Mouse (Mus musculus) G1E (cell line): ENCODE results near the gene Gosr1. TPM values are rescaled to one million over a fixed set of nuclear protein-coding genes. Genes with fewer than 3 reads are reported as not detected.

Experiments
- ATAC-seq: 2 replicates; pipeline ENCODE4 v1.8.0; 2016; ENCODE audit warnings: mild to moderate bottlenecking; ENCODE audit not compliant: insufficient number of reproducible peaks, poor library complexity, low FRiP score, severe bottlenecking; ENCODE audit errors: extremely low read depth
- DNase-seq: peaks from one replicate; pipeline ENCODE4 v3.0.0; 2012; ENCODE audit warnings: low spot score
- H3K27me3 ChIP-seq: 2 replicates; pipeline ENCODE4 v1.6.1; 2012; ENCODE audit warnings: mild to moderate bottlenecking, low read length, inconsistent platforms; ENCODE audit not compliant: insufficient read depth
- H3K36me3 ChIP-seq: replicated peaks from 2 replicates; pipeline ENCODE3; 2012; ENCODE audit warnings: mild to moderate bottlenecking, inconsistent platforms
- H3K4me1 ChIP-seq: 2 replicates; pipeline ENCODE4 v1.6.1; 2012; ENCODE audit warnings: low read depth, low read length, inconsistent platforms, mixed read lengths; ENCODE audit not compliant: insufficient read depth
- H3K4me3 ChIP-seq: 2 replicates; pipeline ENCODE4 v1.5.1; 2012; ENCODE audit warnings: low read depth, mild to moderate bottlenecking, inconsistent platforms, low read length, moderate library complexity, mixed read lengths
- H3K9me3 ChIP-seq: replicated peaks from 2 replicates; pipeline ENCODE4 v1.6.1; 2012; ENCODE audit warnings: inconsistent platforms
- CTCF ChIP-seq: IDR thresholded peaks from 2 replicates; pipeline ENCODE4 v1.5.1; 2012; ENCODE audit warnings: low read depth, low read length, inconsistent platforms, mixed read lengths
- GATA1 ChIP-seq: IDR thresholded peaks from 2 replicates; pipeline ENCODE4 v1.6.1; 2012; ENCODE audit warnings: borderline replicate concordance, low read length, inconsistent platforms, mixed read lengths
- GATA2 ChIP-seq: IDR thresholded peaks from 2 replicates; pipeline ENCODE4 v1.6.1; 2012; ENCODE audit warnings: low read depth, low read length, inconsistent platforms, borderline replicate concordance
- POLR2AphosphoS5 ChIP-seq: IDR thresholded peaks from 2 replicates; pipeline ENCODE4 v1.6.1; 2012; ENCODE audit warnings: low read depth, low read length, inconsistent platforms; ENCODE audit not compliant: insufficient replicate concordance
- TAL1 ChIP-seq: conservative IDR thresholded peaks from 2 replicates; pipeline ENCODE4 v1.6.1; 2012; ENCODE audit warnings: low read depth, low read length, inconsistent platforms, mixed read lengths
- polyA plus RNA-seq: library from polyadenylated mRNA; stranded (reverse); fragments of >175 nt; gene quantifications from 2 replicates; pipeline ENCODE4 v1.2.3, GENCODE M21; 2012
- total RNA-seq, 2 experiments: library from RNA; stranded (forward) in 1 of 2; stranded (reverse) in 1 of 2; fragments of 200-1000 nt in 1 of 2; fragments of >200 nt in 1 of 2; fragmentation: Nextera tagmentation in 1 of 2; gene quantifications; 2 replicates each; pipeline ENCODE4 v1.2.3; 2014 to 2017

Gosr1 gene
- total and polyA plus RNA-seq, 3 experiments: 2.7 to 52.7 (median 39.0) TPM

GRCm38 (mm10) chr11:76739125-76739524 lies 24.3 kb downstream of the Gosr1 start:
- Histone ChIP-seq H3K9me3 (no peaks in the 10 kb centered on the region), H3K4me1 (no peaks in the 10 kb centered on the region), H3K36me3 (peaks cover 85% of the 10 kb centered on the region), H3K4me3 (no peak overlapping the region), H3K27me3 (no peaks in the 10 kb centered on the region)
- ATAC-seq: no peak
- DNase-seq: no peak
- no peak for TF ChIP-seq TAL1
- 0 out of 2 replicates have a peak, but pooled peaks have one; percentile 26 for TF ChIP-seq CTCF
- no peak for TF ChIP-seq POLR2AphosphoS5
- TF ChIP-seq GATA2: no peak
- TF ChIP-seq GATA1: no peak

GRCm38 (mm10) chr11:76735753-76736324 lies 27.5 kb downstream of the Gosr1 start:
- H3K4me3 ChIP-seq: no peak overlapping the region
- H3K9me3 ChIP-seq: no peaks in the 10 kb centered on the region
- no peaks in the 10 kb centered on the region for H3K27me3 ChIP-seq
- no peaks in the 10 kb centered on the region for H3K4me1 ChIP-seq
- TF ChIP-seq POLR2AphosphoS5 (no peak), GATA2 (no peak)
- no peak for ATAC-seq
- DNase-seq: no peak
- H3K36me3 ChIP-seq: peaks cover 87% of the 10 kb centered on the region

GRCm38 (mm10) chr11:76734560-76734959 lies 28.8 kb downstream of the Gosr1 start:
- TF ChIP-seq GATA1 (no peak), GATA2 (no peak), POLR2AphosphoS5 (no peak), CTCF (no peak), TAL1 (no peak)
- H3K4me1 ChIP-seq: no peaks in the 10 kb centered on the region
- DNase-seq (no peak), ATAC-seq (no peak)
- no peaks in the 10 kb centered on the region for H3K9me3 ChIP-seq
- no peaks in the 10 kb centered on the region for H3K27me3 ChIP-seq
- H3K36me3 ChIP-seq: peaks cover 88% of the 10 kb centered on the region
- no peak overlapping the region for H3K4me3 ChIP-seq

DNA sequence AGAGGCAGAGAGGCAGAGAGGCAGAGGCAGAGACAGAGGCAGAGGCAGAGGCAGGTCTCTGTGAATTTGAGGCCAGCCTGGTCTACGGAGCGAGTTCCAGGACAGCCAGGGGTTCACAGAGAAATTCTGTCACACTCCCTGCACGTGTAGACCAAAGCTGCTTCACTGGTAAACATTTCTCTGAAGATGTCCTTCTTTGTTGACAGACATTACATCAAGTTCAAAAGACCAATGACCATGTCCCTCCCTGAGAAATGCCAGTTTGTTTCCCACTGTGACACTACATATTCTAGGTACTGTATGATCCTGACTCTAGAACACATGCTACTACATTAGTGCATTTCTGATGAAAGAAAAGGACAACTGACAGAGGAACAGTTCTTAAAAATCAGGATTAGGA lies 32.7 kb downstream of the Gosr1 start:
- Histone ChIP-seq H3K4me1 (no peaks in the 10 kb centered on the region), H3K27me3 (no peaks in the 10 kb centered on the region), H3K36me3 (peaks cover 88% of the 10 kb centered on the region), H3K9me3 (no peaks in the 10 kb centered on the region), H3K4me3 (no peak overlapping the region)
- TF ChIP-seq POLR2AphosphoS5 (no peak), TAL1 (no peak), GATA2 (no peak), CTCF (no peak), GATA1 (no peak)
- no peak for ATAC-seq
- DNase-seq: no peak

DNA sequence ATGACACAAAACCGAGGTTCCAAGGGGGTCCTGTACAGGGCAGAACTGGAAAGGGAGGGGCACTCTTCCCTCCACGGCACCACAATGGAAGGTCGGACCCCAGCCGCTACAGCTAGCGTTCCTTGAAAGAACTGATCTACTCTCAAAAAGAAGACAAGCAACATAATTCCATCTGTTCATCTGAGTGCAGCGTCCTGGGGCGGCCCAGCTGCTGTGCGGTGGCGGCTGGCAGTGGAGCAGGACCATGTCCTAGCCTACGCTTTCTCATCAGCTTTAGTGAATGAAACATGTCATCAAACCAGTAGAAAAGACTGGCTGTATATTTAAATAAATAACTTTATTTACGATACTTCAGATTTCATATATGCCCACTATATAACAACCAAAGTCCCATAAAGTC lies 35.3 kb downstream of the Gosr1 start:
- Histone ChIP-seq H3K9me3 (no peaks in the 10 kb centered on the region), H3K4me1 (no peaks in the 10 kb centered on the region), H3K36me3 (peaks cover 65% of the 10 kb centered on the region), H3K4me3 (no peak overlapping the region), H3K27me3 (peaks cover 13% of the 10 kb centered on the region)
- ATAC-seq: no peak
- no peak for DNase-seq
- TF ChIP-seq TAL1: no peak
- no peak for TF ChIP-seq CTCF
- no peak for TF ChIP-seq POLR2AphosphoS5
- no peak for TF ChIP-seq GATA1
- no peak for TF ChIP-seq GATA2

GRCm38 (mm10) chr11:76723911-76724310 lies 39.5 kb downstream of the Gosr1 start:
- Histone ChIP-seq H3K27me3 (peaks cover 29% of the 10 kb centered on the region), H3K9me3 (no peaks in the 10 kb centered on the region), H3K36me3 (peaks cover 23% of the 10 kb centered on the region), H3K4me3 (no peak overlapping the region), H3K4me1 (peaks cover 4% of the 10 kb centered on the region; the same call in 1 of the 2 replicates)
- ATAC-seq: no peak
- TF ChIP-seq TAL1: no peak
- TF ChIP-seq POLR2AphosphoS5: no peak
- TF ChIP-seq CTCF: no peak
- no peak for TF ChIP-seq GATA1
- TF ChIP-seq GATA2: no peak
- no peak for DNase-seq

DNA sequence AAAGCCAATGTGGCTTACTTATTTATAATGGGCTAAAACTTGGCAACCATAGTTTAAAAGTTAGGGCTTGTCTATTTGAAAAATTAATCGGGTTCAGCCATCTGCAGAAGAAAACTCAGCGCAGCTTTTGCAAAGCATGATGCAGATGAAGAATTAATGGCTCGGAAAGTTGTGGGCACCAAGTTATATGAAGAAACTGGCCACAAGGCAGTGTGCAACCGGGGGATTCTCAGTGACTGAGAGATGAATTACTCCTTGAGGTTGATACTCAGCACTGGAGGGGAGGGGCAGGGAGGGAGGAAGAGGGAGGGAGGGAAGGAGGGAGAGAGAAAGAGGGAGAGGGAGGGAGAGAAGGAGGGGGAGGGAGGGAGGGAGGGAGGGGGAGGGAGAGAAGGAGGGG lies 46.4 kb downstream of the Gosr1 start:
- H3K9me3 ChIP-seq: no peaks in the 10 kb centered on the region
- ATAC-seq (no peak), DNase-seq (no peak)
- H3K4me1 ChIP-seq: peaks cover 4% of the 10 kb centered on the region; the same call in 1 of the 2 replicates
- peaks cover 21% of the 10 kb centered on the region for H3K27me3 ChIP-seq
- no peak overlapping the region for H3K4me3 ChIP-seq
- H3K36me3 ChIP-seq: no peaks in the 10 kb centered on the region
- TF ChIP-seq POLR2AphosphoS5 (no peak), GATA1 (no peak), CTCF (no peak), GATA2 (no peak), TAL1 (no peak)
